Comparison of ENCODE assay signal across 7 mouse cellular contexts in genomic region chr11:54354595-54355563, GRCm38 (mm10). TPM values are rescaled to one million over a fixed set of nuclear protein-coding genes. Genes with fewer than 3 reads are reported as not detected.
DNase-seq lines count a peak whose midpoint lies in the region; ATAC-seq and TF ChIP-seq lines count a peak whose summit lies in the region.

No protein-coding gene starts in this region.

- no peak for TF ChIP-seq POLR2A in bone marrow macrophage, adult 2 months (IDR thresholded peaks at IDR 0.05; ENCODE audit: borderline replicate concordance, low read depth, low read length)
- no peak for TF ChIP-seq POLR2A in thymus, adult 2 months (IDR thresholded peaks at IDR 0.05; ENCODE audit: control insufficient read depth, extremely low read depth, insufficient read depth, low read length, poor library complexity)

- peak; percentile 56; the same call in 1 of the 2 replicates for ATAC-seq in embryonic facial prominence, embryonic 12.5 days (ENCODE audit: insufficient number of reproducible peaks, insufficient read depth, low FRiP score, low TSS enrichment)

- H3K4me1 ChIP-seq in bone marrow macrophage, adult 2 months (ENCODE audit: control insufficient read depth, insufficient read depth, low read length): no peaks in the 10 kb centered on the region
- H3K4me1 ChIP-seq in embryonic facial prominence, embryonic 12.5 days: 0 out of 2 replicates have a peak, but pooled peaks cover 4% of the 10 kb centered on the region
- H3K4me1 ChIP-seq in thymus, adult 2 months (replicated peaks; ENCODE audit: control insufficient read depth, insufficient read depth, low read length): no peaks in the 10 kb centered on the region

- DNase-seq in right cerebral cortex, adult 2 months (ENCODE audit: low spot score in 2 of 2): peak; percentile 57 to 67
- no peak for DNase-seq in right cerebral cortex, postnatal 14 days
- peak; percentile 35 to 52 for DNase-seq in kidney, postnatal 4 days
- peak; percentile 79 for DNase-seq in mesoderm, embryonic 11.5 days (ENCODE audit: low read depth, low spot score)
- DNase-seq in thymus, adult 2 months: peak; percentile 34

- H3K27me3 ChIP-seq in embryonic facial prominence, embryonic 12.5 days: no peaks in the 10 kb centered on the region
- H3K27me3 ChIP-seq in thymus, adult 2 months (ENCODE audit: control insufficient read depth, insufficient read depth, low read length): no peaks in the 10 kb centered on the region

- H3K9me3 ChIP-seq in embryonic facial prominence, embryonic 12.5 days: 0 out of 2 replicates have a peak, but pooled peaks cover 2% of the 10 kb centered on the region

- no peak overlapping the region for H3K27ac ChIP-seq in bone marrow macrophage, adult 2 months (ENCODE audit: insufficient read depth, low read depth, low read length)
- no peak overlapping the region for H3K27ac ChIP-seq in embryonic facial prominence, embryonic 12.5 days
- no peak overlapping the region for H3K27ac ChIP-seq in thymus, adult 2 months (ENCODE audit: control insufficient read depth, insufficient read depth, low read length)

- H3K4me2 ChIP-seq in embryonic facial prominence, embryonic 12.5 days (replicated peaks): no peak overlapping the region

- WGBS in embryonic facial prominence, embryonic 12.5 days: 48% methylated on average over 15 of the region's 15 CpGs
- 56% methylated on average over 15 of the region's 15 CpGs for WGBS in thymus, adult 2 months

- TF ChIP-seq CTCF in bone marrow macrophage, adult 2 months (IDR thresholded peaks at IDR 0.05; ENCODE audit: low read depth, low read length): peak; percentile 46; the same call in 1 of the 2 replicates
- TF ChIP-seq CTCF in thymus, adult 2 months (IDR thresholded peaks at IDR 0.05; ENCODE audit: borderline replicate concordance, control insufficient read depth, extremely low read depth, insufficient read depth, low read length, poor library complexity): no peak

- no peak overlapping the region for H3K9ac ChIP-seq in embryonic facial prominence, embryonic 12.5 days

- H3K4me3 ChIP-seq in bone marrow macrophage, adult 2 months (ENCODE audit: insufficient read depth, low read length): no peak overlapping the region
- H3K4me3 ChIP-seq in embryonic facial prominence, embryonic 12.5 days: no peak overlapping the region
- H3K4me3 ChIP-seq in thymus, adult 2 months (ENCODE audit: control insufficient read depth, insufficient read depth, low read length): no peak overlapping the region

- H3K36me3 ChIP-seq in embryonic facial prominence, embryonic 12.5 days: no peaks in the 10 kb centered on the region
- no peaks in the 10 kb centered on the region for H3K36me3 ChIP-seq in thymus, adult 2 months (ENCODE audit: control insufficient read depth, insufficient read depth, low read length)

RNA-seq across cellular contexts. Expression of gene Meikin, which starts 15.6 kb away (rescaled TPM):
- not detected in 2 replicates for polyA plus RNA-seq in bone marrow macrophage, adult 2 months (2012; ENCODE audit: insufficient read depth, insufficient read length, missing spikeins)
- polyA plus RNA-seq in embryonic facial prominence, embryonic 12.5 days (2016; fragmentation: Nextera tagmentation; extraction: Ambion mirVana): not detected in 2 replicates
- polyA plus RNA-seq in thymus, adult 2 months (2012; rRNA removed): not detected in 2 replicates

RNA-seq across cellular contexts. Expression of gene Acsl6, which starts 51.3 kb away (rescaled TPM):
- polyA plus RNA-seq in bone marrow macrophage, adult 2 months (2012; ENCODE audit: insufficient read depth, insufficient read length, missing spikeins): not detected in 2 replicates
- 3.7 and 4.5 TPM in 2 replicates for polyA plus RNA-seq in embryonic facial prominence, embryonic 12.5 days (2016; fragmentation: Nextera tagmentation; extraction: Ambion mirVana)
- polyA plus RNA-seq in thymus, adult 2 months (2012; rRNA removed): 0.27 and 0.40 TPM in 2 replicates
